Mouse (Mus musculus): ENCODE measurements around the gene Skil.

Skil gene

DNA sequence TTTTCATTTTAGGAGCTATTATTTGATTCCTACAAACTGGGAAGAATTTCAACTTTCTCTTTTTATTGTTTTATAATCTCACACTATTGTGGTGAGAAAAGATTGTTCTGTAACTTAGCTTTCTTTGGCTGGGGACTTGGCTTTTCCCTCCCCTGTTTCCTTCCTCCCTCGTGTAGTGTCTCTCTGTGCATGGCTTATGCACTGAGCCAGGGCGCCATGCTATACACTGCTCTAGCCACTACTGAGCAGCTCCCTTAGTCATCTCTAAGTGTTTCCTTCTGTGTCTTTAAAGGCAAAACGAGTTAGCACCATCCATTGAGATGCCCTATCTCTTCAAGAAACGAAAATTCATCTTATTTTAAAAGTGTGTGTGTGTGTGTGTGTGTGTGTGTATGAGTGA lies 31.4 kb downstream of the Skil start:
- in situ Hi-C loops (cut with MboI, MseI) = loop anchor here (25.0 kb wide), 1 partner anchor 1586 kb away; the partner anchor contains the start of gene Actl6a

DNA sequence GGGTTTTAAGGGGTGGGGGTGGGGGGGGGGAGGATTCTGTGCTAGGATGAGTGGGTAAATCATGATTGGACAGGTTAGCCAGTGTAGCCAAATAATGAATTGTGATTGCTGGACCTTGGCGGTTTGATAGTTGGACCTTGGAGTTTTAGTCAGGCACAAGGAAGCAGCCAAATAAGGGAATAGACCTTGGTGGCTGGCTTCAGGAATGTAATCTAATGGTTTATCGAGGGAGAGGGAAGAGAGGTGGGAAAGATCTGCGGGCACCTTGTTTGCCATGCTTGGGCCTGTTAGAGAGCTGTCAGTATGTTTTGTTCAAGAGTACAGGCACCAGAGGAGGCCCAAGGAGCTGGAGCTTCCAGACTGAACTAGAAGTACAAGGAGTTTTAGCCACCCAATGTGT lies 32.0 kb downstream of the Skil start:
- in situ Hi-C loops (cut with MboI, MseI) = loop anchor here (25.0 kb wide), 1 partner anchor 1585 kb away; the partner anchor contains the start of gene Actl6a

DNA sequence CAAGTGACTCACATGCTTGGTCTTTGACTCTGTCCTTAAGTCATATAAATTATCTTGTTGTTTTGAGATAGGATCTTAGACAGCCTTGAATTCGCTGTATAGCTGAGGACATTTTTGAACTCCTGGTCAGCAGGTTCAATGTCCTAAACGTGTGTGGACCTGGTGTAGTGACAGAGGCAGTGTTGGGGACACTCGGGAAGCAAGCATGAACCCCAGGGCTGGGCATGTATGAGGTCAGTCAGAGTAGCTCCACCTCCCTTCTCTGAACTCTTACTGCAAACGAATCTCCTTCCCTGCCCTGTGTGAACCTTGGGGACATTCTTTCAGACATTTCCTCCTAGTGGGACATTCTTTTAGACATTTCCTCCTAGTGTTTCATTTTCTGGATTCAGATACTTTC lies 34.9 kb downstream of the Skil start:
- in situ Hi-C loops (cut with MboI, MseI) = loop anchor here (10.0 to 25.0 kb wide), 2 partner anchors 1375 to 1583 kb away; partner anchors contain the start of gene Actl6a

DNA sequence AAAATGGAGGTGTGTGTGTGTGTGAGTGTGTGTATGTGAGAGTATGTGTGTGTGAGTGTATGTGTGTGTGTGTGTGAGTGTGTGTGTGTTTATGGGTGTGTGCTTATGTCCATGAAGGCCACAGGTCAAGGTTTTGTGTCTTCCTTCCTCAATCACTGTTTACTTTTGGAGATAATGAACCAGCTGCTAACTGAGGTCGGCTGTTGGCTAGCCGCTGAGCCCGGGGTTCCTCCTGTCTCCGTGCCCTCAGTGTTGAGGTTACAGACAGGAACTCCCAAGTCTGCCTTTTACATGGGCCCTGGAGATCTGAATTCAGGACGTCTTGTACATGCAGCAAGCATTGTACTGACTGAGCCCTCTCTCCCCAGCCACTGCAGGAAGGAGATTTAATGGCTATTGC lies 38.8 kb downstream of the Skil start:
- in situ Hi-C loops (cut with MboI, MseI) = loop anchor here (10.0 to 25.0 kb wide), 2 partner anchors 1371 to 1579 kb away; partner anchors contain the start of gene Actl6a

DNA sequence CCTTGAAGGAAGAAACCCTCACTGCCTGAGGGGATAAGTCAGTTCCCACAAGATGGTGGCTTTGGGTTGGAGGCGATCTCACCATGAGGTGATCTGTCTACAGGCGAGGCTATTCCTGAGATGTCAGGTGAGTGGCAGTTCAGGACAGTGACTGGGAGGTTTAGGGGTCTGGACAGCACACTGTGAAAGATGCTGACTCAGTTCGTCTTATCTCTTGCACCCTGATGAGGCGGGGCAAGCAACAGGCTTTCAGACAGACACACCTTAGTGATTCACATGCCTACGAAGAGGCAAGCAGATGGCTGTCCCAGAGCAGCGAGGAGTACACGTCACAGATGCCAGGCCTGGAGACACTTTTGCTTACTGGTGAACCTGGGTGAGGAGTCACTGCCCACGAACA lies 39.4 kb downstream of the Skil start:
- in situ Hi-C loops (cut with MboI, MseI) = loop anchor here (10.0 to 25.0 kb wide), 2 partner anchors 1371 to 1578 kb away; partner anchors contain the start of gene Actl6a

DNA sequence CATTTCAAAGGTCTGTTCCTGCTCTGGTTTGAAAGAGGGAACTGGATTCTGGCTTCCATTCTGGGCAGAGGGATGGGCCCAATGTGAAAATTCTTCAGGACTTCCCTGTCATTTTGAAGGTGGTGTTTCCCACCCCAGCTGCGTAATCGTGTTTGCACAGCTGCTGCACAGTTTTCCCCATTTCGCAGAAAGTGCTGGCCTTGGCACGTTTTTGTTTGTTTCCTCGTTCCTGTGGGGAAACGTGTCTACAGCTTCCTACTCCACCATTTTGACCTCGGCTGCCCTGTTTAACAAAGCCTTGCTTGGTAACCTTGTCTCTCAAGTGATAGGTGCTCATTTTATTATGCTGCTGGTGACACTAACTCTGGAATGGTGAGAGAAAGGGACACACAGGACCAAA lies 39.8 kb downstream of the Skil start:
- in situ Hi-C loops (cut with MboI, MseI) = loop anchor here (5.0 to 25.0 kb wide), 4 partner anchors 87 to 1578 kb away; partner anchors contain the start of genes Actl6a and Phc3

DNA sequence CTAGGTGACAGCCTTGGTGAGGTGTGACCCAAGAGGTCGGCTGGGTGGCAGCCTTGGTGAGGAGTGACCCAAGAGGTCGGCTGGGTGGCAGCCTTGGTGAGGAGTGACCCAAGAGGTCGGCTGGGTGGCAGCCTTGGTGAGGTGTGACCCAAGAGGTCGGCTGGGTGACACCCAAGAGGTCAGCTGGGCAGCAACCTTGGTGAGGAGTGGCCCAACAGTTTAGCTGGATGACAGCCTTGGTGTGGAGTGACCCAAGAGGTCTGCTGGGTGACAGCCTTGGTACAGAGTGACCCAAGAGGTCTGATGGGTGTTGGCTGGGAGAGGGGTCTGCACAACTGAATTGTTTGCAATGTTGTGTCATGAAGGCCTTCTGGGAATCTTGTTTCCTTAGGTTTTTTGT lies 41.7 kb downstream of the Skil start:
- in situ Hi-C loops (cut with MboI, MseI) = loop anchor here (5.0 to 25.0 kb wide), 4 partner anchors 89 to 1576 kb away; partner anchors contain the start of genes Actl6a and Phc3

DNA sequence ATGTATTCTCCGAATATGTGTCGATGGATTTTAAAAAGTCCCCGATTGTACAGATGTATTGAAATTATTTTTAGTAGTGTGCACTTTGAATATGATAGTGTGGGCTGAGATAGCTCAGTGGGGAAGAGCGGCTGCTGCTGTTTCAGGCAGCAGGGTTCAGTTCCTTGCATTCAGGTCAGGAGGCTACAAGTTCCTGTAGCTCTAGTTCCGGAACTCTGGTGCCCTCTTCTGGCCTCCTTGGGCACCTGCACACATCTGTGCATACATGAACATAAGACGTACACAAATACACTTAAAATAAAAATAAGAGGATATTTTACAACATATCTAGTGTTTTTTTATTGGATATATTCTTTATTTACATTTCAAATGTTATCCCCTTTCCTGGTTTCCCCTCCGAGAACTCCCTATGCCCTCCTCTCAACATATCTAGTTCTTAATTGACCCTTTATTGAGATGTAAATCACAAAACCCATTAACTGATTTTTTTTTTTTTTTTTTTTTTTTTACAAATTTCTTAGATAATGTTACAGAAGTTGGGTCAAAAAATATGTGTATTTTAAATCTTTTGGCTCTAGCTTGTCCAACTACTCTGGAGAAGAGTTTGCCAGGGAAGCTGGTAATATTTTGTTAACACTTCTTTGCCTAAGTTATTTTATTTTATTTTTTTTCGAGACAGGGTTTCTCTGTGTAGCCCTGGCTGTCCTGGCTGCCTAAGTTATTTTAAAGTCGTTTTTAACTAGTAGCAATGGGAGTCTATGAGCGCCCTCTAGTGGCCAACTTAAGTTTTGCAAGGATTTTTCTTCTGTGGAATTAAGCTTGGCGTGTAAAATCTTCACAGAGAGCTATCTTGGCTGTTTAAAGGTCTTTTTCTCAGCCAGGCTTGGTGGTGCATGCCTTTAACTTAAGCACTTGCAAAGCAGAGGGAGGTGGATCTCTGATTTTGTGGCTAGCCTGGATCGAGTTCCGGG lies 43.9 kb downstream of the Skil start:
- in situ Hi-C loops (cut with MboI, MseI) = loop anchor here (5.0 to 25.0 kb wide), 4 partner anchors 91 to 1574 kb away; partner anchors contain the start of genes Actl6a and Phc3

DNA sequence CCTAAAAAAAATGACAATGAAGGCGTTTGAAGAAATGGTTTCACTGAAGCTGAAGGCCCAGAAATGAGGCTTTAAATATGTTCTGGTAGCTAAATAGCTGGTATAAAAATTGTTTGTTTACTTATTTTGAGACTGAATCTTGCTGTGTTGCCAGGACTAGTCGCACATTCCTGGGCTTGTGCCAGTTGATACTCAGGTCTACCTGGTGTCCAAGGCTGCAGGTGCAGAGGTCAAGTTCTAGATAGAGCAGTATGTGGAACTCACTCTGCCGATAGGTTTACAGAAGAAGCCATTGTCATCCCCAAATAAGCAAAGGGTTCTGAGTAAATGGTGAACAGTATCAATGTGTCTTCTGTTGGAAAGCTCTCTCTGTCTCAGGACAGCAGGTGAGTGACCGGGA lies 46.8 kb downstream of the Skil start:
- in situ Hi-C loops (cut with MboI, MseI) = loop anchor here (5.0 to 25.0 kb wide), 3 partner anchors 539 to 1571 kb away; partner anchors contain the start of genes Actl6a and Mynn

DNA sequence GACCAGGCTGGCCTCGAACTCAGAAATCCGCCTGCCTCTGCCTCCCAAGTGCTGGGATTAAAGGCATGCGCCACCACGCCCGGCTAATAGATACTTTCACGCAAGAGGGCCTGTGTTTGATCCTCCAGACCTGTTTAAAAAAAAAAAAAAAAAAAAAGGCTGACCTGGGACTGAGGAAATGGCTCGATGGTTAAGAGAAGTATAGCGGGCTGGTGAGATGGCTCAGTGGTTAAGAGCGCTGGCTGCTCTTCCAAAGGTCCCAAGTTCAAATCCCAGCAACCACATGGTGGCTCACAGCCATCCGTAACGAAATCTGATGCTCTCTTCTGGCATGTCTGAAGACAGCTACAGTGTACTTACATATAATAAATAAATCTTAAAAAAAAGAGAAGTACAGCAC lies 50.4 kb downstream of the Skil start:
- in situ Hi-C loops (cut with MboI, MseI) = loop anchor here (5.0 to 25.0 kb wide), 3 partner anchors 457 to 1567 kb away; partner anchors contain the start of gene Actl6a

DNA sequence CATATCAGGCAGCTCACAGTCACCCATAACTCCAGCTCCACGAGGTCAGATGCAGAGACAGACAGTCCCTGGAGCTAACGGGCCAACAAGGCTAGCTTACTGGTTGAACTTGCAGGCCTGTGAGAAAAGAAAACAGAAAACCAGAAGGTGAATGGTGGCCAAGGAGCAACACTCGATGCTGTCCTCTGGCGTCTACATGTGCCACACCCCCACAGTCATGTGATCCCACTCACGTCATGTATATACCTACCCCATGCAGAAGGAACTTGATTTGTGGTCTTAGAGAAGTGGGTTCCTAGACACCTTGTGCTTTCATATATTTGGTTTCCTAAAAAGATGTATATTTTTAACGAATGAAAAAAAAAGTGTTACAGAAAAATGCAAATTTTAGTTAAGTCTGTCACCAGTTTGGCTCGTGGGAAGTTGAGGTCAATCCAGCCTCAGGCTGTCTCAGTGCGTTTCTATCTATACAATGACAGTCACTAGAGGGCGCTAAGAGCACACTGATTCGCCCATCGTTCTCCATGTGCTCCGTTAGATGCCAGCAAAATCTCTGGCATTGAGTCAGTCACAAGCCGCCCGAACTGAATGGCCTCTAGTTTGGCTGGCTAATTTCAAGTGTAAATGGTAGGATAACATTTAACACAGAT lies 50.9 kb downstream of the Skil start:
- in situ Hi-C loops (cut with MboI, MseI) = loop anchor here (5.0 to 25.0 kb wide), 3 partner anchors 457 to 1567 kb away; partner anchors contain the start of gene Actl6a

DNA sequence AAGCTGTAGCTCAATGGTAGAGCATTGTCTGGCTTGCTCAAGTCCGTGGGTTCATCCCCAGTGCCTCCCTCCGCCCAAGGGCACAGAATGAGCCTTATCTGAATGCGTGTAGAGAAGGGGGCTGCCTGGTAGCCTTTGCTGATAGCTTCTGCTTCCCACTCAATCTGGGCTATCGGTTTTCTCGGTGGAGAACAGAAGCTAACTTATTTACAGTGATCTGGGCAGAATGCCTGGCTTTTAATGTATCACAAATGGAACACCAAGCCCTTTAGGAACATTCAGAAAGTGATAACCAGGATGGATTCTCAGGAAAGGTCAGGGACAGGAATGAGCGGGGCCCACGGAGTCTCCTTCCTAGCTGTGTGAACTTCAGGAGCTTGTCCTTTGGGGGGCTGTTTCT lies 53.7 kb downstream of the Skil start:
- in situ Hi-C loops (cut with MboI, MseI) = loop anchor here (5.0 to 25.0 kb wide), 3 partner anchors 454 to 1564 kb away; partner anchors contain the start of gene Actl6a

DNA sequence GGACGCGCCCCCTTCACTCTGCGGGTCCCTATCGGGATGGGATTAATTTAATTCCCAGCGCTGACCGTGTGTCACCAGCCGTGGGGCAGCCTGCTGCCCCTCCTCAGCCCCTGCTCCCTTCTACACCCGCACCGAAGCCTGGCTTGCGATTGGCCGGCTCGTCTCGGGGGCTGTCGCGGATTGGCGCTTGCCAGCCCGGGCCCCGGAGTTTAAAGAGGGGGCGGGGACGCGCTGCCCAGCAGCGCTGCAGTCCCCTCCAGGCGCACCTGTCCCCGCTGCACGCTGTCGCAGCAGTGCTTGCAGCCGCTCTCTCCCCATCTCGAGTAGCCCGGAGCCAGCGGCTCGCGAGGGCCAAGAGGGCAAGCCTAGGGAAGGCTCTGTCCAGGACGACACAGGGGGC lies 54.8 kb downstream of the Skil start, which contains the start of gene Cldn11:
Cldn11 (plus strand) TSS at position 215 of the 400 bp plus-strand sequence.
- in situ Hi-C loops (cut with MboI, MseI) = loop anchor here (5.0 to 25.0 kb wide), 3 partner anchors 453 to 1563 kb away; partner anchors contain the start of gene Actl6a

DNA sequence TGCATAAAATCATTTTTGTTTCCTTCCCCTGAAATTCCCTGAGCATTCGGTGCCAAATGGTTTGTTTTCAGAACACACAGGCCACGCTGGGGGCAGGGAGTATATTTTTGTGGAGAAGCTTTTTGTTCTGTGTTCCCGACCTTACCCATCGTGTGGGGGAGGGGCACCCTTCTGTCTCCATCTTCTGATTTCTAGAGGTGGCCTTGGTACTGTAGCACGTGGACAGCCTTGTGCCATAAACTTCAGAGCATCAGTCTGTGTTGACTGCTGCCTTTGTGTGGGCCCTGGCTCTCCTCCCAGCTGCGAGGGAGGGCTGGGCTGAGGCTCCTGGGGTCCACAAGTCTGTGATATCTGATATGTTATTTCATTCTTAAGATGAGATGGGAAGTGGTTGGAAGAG lies 57.2 kb downstream of the Skil start:
- in situ Hi-C loops (cut with MboI, MseI) = no loop called here

DNA sequence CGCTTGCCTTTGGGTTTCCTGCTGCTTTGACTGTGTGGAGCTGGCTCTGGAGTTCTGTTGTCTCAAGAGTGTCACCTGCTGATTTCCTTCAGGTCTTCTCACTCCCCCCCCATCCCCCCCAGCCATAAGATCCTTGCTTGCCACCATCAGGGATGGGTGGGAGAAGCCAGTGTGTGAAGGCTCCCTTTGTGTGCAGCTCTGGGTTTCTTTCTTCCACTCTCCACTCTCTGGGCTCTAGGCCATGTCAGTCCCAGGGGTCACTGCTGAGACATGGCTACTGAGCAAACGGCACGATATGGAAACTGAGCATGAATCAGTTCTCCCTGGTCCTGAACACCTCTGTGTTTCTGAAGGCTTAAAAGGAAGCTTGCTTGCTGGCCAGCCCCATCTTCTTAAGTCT lies 61.3 kb downstream of the Skil start:
- in situ Hi-C loops (cut with MboI, MseI) = no loop called here

DNA sequence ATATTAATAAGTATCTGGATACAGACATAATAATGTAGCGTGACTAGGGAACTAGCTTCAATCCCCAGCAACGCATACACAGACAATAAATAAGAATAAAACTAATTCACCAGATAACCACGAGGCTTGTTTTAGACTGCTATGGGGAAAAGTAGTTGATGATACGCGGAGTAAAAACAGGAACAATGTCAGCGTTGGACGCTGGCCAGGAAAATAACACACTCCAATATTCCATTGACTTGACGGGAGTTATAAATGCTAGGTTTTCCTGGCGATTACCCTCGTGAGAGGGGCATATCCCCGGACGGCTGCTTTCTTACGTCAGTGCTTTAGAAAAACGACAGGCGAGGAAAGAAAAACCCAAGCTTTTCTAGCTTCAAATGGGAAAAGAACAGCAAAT lies 62.9 kb downstream of the Skil start:
- in situ Hi-C loops (cut with MboI, MseI) = no loop called here

DNA sequence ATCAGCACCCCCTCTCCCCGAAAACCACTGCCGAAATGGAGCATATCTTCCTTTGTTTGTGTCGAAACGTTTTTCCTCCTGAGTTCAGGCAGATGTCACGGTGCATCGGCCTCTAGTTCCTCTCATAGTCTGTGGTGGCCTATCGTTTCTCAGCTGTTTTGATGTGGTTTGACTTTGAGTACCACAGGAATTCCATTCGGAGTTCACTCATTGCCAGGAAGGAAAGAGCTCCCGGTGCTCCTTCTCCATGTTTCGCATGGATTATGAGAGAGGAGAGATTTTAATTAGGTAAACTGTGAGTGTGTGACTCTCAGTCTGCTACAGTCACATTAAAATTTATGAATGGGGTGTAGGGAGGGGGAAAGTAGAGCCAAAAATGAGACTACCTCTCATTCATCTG lies 65.2 kb downstream of the Skil start:
- in situ Hi-C loops (cut with MboI, MseI) = no loop called here

DNA sequence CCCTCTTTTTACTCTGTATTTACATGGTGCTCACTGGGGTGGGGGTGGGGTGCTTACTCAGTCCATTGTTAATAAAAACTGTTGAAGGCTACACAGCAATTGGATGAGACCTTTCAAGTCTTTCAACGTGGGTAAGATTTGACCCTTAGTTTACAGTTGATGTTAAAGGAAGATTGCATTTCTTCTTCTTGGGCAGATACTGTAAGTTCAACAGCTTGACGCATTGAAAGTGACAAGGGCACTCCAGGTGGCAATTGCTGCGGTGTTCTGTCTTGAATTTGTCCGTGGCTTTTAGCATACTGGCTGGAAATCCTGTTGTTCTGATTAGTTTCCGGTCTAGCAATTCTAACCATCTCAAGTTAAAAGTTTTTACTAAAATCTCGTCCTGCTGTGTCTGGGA lies 66.5 kb downstream of the Skil start:
- in situ Hi-C loops (cut with MboI, MseI) = no loop called here

DNA sequence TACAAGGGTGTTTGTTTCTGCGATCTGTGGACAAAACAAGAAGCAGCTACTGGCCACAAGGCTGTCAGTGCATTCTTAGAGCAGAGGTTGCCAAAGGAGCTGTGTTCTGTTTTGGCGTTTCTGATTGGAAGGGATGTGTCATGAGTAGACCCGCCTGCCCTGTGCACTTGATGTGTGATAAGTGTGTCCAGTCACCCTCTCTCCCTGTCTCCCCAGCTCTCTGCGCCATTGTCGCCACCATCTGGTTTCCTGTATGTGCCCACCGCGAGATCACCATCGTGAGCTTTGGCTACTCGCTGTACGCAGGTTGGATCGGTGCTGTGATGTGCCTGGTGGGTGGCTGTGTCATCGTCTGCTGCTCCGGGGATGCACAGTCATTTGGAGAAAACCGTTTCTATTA lies 68.0 kb downstream of the Skil start:
- in situ Hi-C loops (cut with MboI, MseI) = no loop called here

DNA sequence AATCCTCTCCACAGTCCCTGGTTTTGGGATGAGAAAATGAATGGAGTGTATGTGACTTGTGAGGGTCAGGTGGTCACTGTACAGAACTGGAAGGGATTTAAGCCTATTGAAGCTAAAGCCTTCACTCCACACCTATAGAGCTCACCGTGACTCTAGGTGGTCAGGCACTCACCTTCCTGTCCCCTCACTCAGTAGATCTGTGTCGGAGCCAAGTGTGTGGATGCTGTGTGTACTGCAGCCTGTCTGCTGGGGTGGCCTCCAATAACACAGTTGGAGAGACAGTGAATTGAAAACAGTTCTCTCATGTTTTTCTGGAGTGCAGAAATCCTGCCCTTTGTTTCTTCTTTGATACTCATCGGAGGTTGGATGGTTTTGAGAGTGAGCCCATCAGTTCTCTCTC lies 70.9 kb downstream of the Skil start:
- in situ Hi-C loops (cut with MboI, MseI) = no loop called here

DNA sequence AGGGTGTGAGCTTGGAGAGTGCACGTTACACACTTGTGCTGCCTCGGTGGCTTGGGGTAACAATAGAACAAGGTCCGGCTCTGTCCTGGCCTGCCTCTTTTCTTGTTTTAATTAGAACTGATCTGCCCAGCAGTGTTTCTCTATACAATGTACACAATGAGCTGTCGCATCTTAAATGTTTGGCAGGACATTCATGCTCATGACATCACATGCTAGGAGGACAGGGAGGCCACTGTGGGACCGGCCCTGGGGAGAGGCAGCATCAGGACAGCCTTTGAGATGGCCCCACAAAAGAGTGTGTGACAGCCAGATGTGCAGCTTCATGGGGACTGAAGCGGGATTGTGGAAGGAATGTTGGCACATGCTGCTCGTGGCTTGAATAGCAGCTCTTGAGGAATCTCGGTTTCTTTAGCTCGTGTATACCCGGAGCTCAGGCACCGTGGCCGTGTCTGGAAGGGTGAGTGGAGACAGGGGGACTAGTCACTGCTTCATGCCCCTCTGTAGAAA lies 71.6 kb downstream of the Skil start:
- in situ Hi-C loops (cut with MboI, MseI) = no loop called here
